Mouse (Mus musculus) heart, embryonic 10.5 days (tissue): ENCODE measurements around the gene Ajm1. TPM values are rescaled to one million over a fixed set of nuclear protein-coding genes. Genes with fewer than 3 reads are reported as not detected.

Source experiments
- DNase-seq: peaks from one replicate; pipeline ENCODE4 v3.0.0-alpha.2; 2017; ENCODE audit warnings: low spot score
- H3K27ac ChIP-seq: fragments of 300-500 bp; sonication (generic); 2 replicates; pipeline ENCODE4 v1.5.1; 2016; ENCODE audit warnings: mild to moderate bottlenecking
- H3K27me3 ChIP-seq: fragments of 300-500 bp; sonication (generic); 2 replicates; pipeline ENCODE4 v1.6.1; 2016; ENCODE audit warnings: mild to moderate bottlenecking; ENCODE audit not compliant: poor library complexity, insufficient read depth, severe bottlenecking
- H3K36me3 ChIP-seq: fragments of 300-500 bp; sonication (generic); 2 replicates; pipeline ENCODE4 v1.6.1; 2016; ENCODE audit warnings: mild to moderate bottlenecking, moderate library complexity
- H3K4me1 ChIP-seq: fragments of 300-500 bp; sonication (generic); 2 replicates; pipeline ENCODE4 v1.6.1; 2016; ENCODE audit warnings: mild to moderate bottlenecking
- H3K4me3 ChIP-seq: fragments of 300-500 bp; sonication (generic); 2 replicates; pipeline ENCODE4 v1.5.1; 2016; ENCODE audit warnings: mild to moderate bottlenecking, moderate library complexity
- H3K9me3 ChIP-seq: fragments of 300-500 bp; sonication (generic); 2 replicates; pipeline ENCODE4 v1.6.1; 2016; ENCODE audit warnings: mild to moderate bottlenecking, moderate library complexity
- WGBS: fragments of 180-500 bp; shearing (Covaris S2); methylation state at CpG from one replicate; pipeline ENCODE4 v1.1.7; 2016; 5-methylcytosine and 5-hydroxymethylcytosine counted together
- polyA plus RNA-seq: library from polyadenylated mRNA; unstranded; fragments of >200 nt; fragmentation: Nextera tagmentation; extraction: Ambion mirVana; gene quantifications from 2 replicates; pipeline ENCODE4 v1.2.1, GENCODE M21; 2016

Ajm1 gene
- polyA plus RNA-seq, 1 experiment from 2014 or later, result 0.08 TPM

- 0 out of 2 replicates have a peak, but pooled peaks cover 3% of the 10 kb centered on the region for H3K4me1 ChIP-seq
- H3K27ac ChIP-seq, result no peak overlapping the region
- H3K4me3 ChIP-seq, result no peak overlapping the region
- peaks cover 91% of the 10 kb centered on the region for H3K36me3 ChIP-seq
- no peak for DNase-seq
- H3K9me3 ChIP-seq, result no peaks in the 10 kb centered on the region
- H3K27me3 ChIP-seq, result no peaks in the 10 kb centered on the region
- WGBS, result 93% methylated on average over 2 of the region's 2 CpGs
These were observed 18.5 kb upstream of the Ajm1 start for GRCm38 (mm10) chr2:25600037-25600436.

DNA sequence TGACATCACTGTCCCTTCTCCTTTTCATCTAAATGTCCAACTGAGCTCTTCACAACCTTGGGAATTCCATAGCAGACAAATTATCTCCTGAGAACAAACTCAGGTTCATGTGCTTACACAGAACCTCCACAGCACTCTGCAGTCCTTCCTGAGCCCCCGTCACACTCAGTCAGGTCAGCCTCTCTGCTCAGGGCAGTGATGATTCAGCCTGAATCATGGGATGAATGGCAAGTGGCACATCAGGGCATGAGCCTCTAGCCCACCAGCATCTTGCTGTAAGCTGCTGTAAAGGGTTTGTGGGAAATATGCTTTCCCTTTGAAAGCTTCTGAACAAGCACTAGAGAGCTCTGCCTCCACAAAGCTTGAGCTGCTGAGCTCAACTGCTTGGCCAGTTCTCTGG is 17.2 kb upstream of the Ajm1 start:
- Histone ChIP-seq H3K4me1 (0 out of 2 replicates have a peak, but pooled peaks cover 3% of the 10 kb centered on the region), H3K27me3 (no peaks in the 10 kb centered on the region), H3K9me3 (no peaks in the 10 kb centered on the region), H3K4me3 (no peak overlapping the region), H3K27ac (no peak overlapping the region), H3K36me3 (peaks cover 93% of the 10 kb centered on the region)
- 81% methylated on average over 1 of the region's 1 CpGs for WGBS
- DNase-seq, result no peak

DNA sequence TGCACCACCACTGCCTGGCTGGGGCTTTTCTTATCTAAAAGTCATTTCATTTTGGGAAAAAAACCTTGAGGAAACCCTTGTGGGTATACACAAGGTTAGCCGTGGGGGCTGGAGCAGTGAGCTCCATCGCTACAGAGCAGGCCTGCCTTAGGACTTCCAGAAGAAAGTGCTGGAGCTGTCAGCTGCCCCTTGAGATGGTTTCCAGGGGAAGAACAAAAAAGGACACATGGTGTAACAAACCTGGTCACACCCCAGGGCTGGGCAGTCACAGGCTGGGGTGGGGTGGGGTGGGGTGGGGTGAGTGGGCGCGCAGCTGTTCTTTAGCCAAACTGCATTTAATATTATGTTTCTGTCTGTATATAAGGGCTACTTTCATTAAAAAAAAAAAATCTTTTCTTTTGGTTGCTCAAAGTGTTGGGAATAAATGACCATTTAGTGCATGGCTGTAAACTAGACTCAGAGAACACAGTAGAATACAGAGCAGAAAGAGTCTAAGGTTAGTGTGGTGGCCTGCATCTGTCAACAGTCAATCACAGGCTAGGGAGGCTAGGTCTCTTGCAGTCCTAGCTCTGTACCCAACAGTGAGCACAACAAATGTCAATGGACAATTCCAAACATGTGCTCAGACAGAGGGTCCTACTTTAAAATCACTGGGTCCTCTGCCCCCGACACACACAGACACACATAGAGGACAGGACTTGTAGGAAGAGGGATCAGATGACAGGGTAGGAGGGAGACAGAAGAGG is 15.4 kb upstream of the Ajm1 start:
- Histone ChIP-seq H3K4me3 (no peak overlapping the region), H3K27ac (no peak overlapping the region), H3K9me3 (no peaks in the 10 kb centered on the region), H3K36me3 (peaks cover 95% of the 10 kb centered on the region), H3K4me1 (0 out of 2 replicates have a peak, but pooled peaks cover 3% of the 10 kb centered on the region), H3K27me3 (no peaks in the 10 kb centered on the region)
- 89% methylated on average over 5 of the region's 5 CpGs for WGBS
- DNase-seq, result no peak

DNA sequence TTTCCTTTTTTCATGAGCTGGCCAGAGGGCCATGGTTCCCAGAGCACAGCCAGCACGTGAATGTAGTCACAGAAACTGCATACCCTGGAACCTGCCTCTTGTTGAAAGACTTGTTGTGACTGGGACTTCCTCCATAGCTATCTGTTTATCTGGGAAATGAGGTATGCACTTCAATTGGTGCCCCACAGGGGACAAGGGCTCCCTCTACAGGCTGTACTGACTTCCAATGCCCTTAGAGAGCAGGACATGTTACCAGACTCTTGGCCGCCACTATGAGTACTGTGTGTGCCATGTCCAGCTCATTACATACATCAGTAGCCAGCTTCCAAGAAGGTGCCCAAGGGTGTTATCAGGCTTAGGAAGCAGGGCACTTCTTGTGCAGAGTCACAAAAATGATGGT is 10.3 kb upstream of the Ajm1 start:
- Histone ChIP-seq H3K9me3 (no peaks in the 10 kb centered on the region), H3K36me3 (peaks cover 93% of the 10 kb centered on the region), H3K27me3 (no peaks in the 10 kb centered on the region), H3K4me3 (no peak overlapping the region), H3K4me1 (peaks cover 8% of the 10 kb centered on the region), H3K27ac (no peak overlapping the region)
- 82% methylated on average over 2 of the region's 2 CpGs for WGBS
- DNase-seq, result no peak

- H3K4me3 ChIP-seq, result no peak overlapping the region
- no peaks in the 10 kb centered on the region for H3K27me3 ChIP-seq
- no peak overlapping the region for H3K27ac ChIP-seq
- no peak for DNase-seq
- H3K36me3 ChIP-seq, result peaks cover 97% of the 10 kb centered on the region
- no peaks in the 10 kb centered on the region for H3K9me3 ChIP-seq
- 86% methylated on average over 8 of the region's 8 CpGs for WGBS
- peaks cover 11% of the 10 kb centered on the region for H3K4me1 ChIP-seq
These were observed 6.8 kb upstream of the Ajm1 start for GRCm38 (mm10) chr2:25588227-25588907.

DNA sequence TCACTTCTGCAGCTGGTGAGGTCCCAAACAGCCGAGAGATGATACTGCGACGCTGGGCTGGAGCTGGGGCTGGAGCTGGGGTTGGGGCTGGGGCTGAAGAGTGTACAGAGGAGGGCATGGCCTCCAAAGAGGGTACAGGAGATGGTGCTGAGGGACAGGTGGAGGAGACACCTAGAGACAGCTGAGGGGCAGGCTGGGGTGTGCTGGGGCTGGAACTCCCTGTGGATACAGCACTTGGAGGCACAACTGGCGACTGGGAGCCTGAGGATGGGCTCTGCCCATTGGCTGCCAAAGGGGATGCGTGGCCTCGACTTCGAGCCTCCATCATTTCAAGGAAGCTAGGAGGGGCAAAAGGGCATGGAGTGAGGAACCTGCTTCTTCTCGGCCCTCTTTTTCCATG is 5.7 kb upstream of the Ajm1 start:
- DNase-seq, result no peak
- peaks cover 94% of the 10 kb centered on the region for H3K36me3 ChIP-seq
- no peaks in the 10 kb centered on the region for H3K27me3 ChIP-seq
- WGBS, result 93% methylated on average over 8 of the region's 8 CpGs
- H3K4me3 ChIP-seq, result no peak overlapping the region
- no peak overlapping the region for H3K27ac ChIP-seq
- H3K4me1 ChIP-seq, result peaks cover 21% of the 10 kb centered on the region
- H3K9me3 ChIP-seq, result no peaks in the 10 kb centered on the region

GRCm38 (mm10) chr2:25585601-25586000 is 4.0 kb upstream of the Ajm1 start:
- DNase-seq, result no peak
- WGBS, result 88% methylated on average over 3 of the region's 3 CpGs
- peaks cover 8% of the 10 kb centered on the region for H3K27me3 ChIP-seq
- H3K27ac ChIP-seq, result no peak overlapping the region
- H3K4me3 ChIP-seq, result no peak overlapping the region
- H3K4me1 ChIP-seq, result peaks cover 37% of the 10 kb centered on the region
- H3K9me3 ChIP-seq, result no peaks in the 10 kb centered on the region
- peaks cover 77% of the 10 kb centered on the region for H3K36me3 ChIP-seq

DNA sequence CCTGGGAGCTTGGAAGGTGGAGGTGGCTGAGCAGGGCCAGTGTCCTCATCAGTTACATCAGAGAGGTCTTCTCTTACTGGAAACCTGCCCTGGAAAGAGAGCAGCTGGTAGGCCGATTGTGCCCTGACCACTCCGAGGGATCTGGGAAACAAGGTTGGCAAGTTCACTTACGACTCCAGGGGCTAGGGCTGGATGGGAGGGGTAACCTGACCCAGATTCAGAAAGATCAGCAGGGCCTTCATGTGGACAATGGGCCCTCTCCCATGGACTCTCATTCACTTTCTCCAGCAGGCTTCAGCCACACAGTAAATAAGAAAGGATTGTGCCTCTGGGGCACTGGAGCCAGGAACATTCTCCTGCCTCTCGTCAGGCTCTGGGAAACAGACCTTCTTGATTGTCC is 3.3 kb upstream of the Ajm1 start:
- Histone ChIP-seq H3K4me3 (no peak overlapping the region), H3K9me3 (no peaks in the 10 kb centered on the region), H3K27ac (no peak overlapping the region), H3K4me1 (peaks cover 39% of the 10 kb centered on the region), H3K36me3 (peaks cover 70% of the 10 kb centered on the region), H3K27me3 (peaks cover 16% of the 10 kb centered on the region)
- 84% methylated on average over 4 of the region's 4 CpGs for WGBS
- no peak for DNase-seq

GRCm38 (mm10) chr2:25584152-25584551 is 2.6 kb upstream of the Ajm1 start:
- no peak overlapping the region for H3K27ac ChIP-seq
- peaks cover 63% of the 10 kb centered on the region for H3K36me3 ChIP-seq
- WGBS, result 98% methylated on average over 3 of the region's 3 CpGs
- H3K4me3 ChIP-seq, result no peak overlapping the region
- H3K4me1 ChIP-seq, result peaks cover 46% of the 10 kb centered on the region
- H3K27me3 ChIP-seq, result peaks cover 23% of the 10 kb centered on the region
- no peak for DNase-seq
- no peaks in the 10 kb centered on the region for H3K9me3 ChIP-seq

DNA sequence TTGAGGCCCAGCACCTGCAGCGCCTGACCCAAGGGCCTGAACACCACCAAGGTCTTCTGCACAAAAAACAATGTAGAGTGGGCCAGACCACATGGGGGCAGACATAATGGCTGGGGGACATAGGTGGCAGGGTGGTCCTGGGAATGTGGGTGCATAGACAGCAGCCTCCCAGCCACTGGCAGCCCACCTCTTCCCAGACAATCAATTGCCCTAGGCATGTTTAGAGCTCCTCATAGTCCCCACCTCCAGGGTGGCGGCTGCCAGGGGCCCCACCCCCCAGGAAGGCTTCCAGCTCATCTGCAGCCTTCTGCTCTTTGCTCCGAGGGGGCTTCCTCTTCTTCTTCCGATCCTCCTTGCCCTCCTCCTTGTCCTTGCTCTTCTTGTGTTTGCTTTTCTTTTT is 2.0 kb upstream of the Ajm1 start:
- no peak overlapping the region for H3K4me3 ChIP-seq
- H3K27ac ChIP-seq, result no peak overlapping the region
- H3K36me3 ChIP-seq, result peaks cover 59% of the 10 kb centered on the region
- peaks cover 29% of the 10 kb centered on the region for H3K27me3 ChIP-seq
- DNase-seq, result no peak
- no peaks in the 10 kb centered on the region for H3K9me3 ChIP-seq
- H3K4me1 ChIP-seq, result peaks cover 51% of the 10 kb centered on the region
- WGBS, result 68% methylated on average over 4 of the region's 4 CpGs

GRCm38 (mm10) chr2:25583120-25583481 is 1.5 kb upstream of the Ajm1 start:
- WGBS, result 90% methylated on average over 6 of the region's 6 CpGs
- H3K4me1 ChIP-seq, result peaks cover 54% of the 10 kb centered on the region
- DNase-seq, result no peak
- H3K36me3 ChIP-seq, result peaks cover 54% of the 10 kb centered on the region
- no peak overlapping the region for H3K27ac ChIP-seq
- H3K9me3 ChIP-seq, result no peaks in the 10 kb centered on the region
- peaks cover 33% of the 10 kb centered on the region for H3K27me3 ChIP-seq
- no peak overlapping the region for H3K4me3 ChIP-seq

DNA sequence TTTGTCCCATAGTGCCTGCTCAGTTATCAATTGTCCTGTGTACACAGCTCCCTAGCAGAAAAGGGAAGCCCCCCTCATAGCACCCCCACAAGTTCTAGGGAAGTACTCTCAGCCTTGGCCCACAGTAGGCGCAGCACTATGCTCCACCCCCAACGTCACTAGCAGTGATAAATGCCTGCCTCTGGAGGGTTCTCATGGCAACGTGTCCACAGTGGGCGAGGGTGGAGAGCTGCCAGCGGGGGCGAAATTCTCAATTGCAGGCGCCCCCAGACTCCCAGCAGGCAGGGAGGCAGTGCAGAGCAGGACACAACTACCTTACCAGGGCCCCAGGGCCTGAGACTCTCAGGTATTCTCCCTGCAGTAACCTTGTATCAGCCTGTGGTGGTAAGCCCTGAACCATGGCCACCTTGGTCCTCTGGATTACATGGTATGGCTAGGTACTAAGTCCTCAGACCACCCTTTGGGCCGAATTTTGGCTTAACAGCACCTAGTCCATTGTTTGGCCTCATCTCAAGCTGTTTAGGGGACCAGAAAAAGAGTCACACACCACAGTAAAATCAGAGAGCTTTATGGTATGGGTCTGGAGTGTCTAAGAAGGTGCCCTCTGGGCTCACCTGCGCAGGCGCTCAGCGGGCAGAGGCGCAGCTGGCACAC is 1.0 kb upstream of the Ajm1 start:
- 56% methylated on average over 12 of the region's 12 CpGs for WGBS
- Histone ChIP-seq H3K4me3 (no peak overlapping the region), H3K4me1 (peaks cover 59% of the 10 kb centered on the region), H3K27me3 (peaks cover 38% of the 10 kb centered on the region), H3K9me3 (no peaks in the 10 kb centered on the region), H3K36me3 (peaks cover 49% of the 10 kb centered on the region), H3K27ac (no peak overlapping the region)
- no peak for DNase-seq

- peak overlapping the region; percentile 52; the same call in 1 of the 2 replicates for H3K4me3 ChIP-seq
- no peak for DNase-seq
- peaks cover 45% of the 10 kb centered on the region for H3K27me3 ChIP-seq
- H3K4me1 ChIP-seq, result peaks cover 60% of the 10 kb centered on the region
- H3K9me3 ChIP-seq, result no peaks in the 10 kb centered on the region
- 30% methylated on average over 6 of the region's 6 CpGs for WGBS
- no peak overlapping the region for H3K27ac ChIP-seq
- H3K36me3 ChIP-seq, result peaks cover 42% of the 10 kb centered on the region
These were observed 344 bp upstream of the Ajm1 start for GRCm38 (mm10) chr2:25581901-25582301.
